Mouse (Mus musculus): ENCODE results near the gene Dlgap1. TPM values are rescaled to one million over a fixed set of nuclear protein-coding genes. Genes with fewer than 3 reads are reported as not detected.

The Dlgap1 gene
- polyA plus RNA-seq (2015; fragmentation: Illumina TruSeq; extraction: RNeasy Lipid Tissue Mini Kit (QIAGEN cat#74804); ENCODE audit: insufficient read depth, low read depth, low replicate concordance), result 0.30 TPM

GRCm38 (mm10) chr17:69969021-69969815, at the start of gene Dlgap1:
Dlgap1 (plus strand) TSS chr17:69969073.

GRCm38 (mm10) chr17:70853436-70853905, 884.6 kb downstream of the Dlgap1 start, which contains the start of gene Tgif1:
Tgif1 (minus strand) TSS chr17:70853546.

All from pancreas, adult 10 weeks (tissue).